Mouse (Mus musculus): ENCODE data around the gene Gm17542. TPM values are rescaled to one million over a fixed set of nuclear protein-coding genes. Genes with fewer than 3 reads are reported as not detected.
"Not testable (repeated sequence)": the region's sequence is repeated elsewhere in the genome, so short reads cannot be mapped to it uniquely, and the experiment has no call there.

Gm17542 gene
- total RNA-seq (2022) = not detected

- not testable (repeated sequence) for DNase-seq (ENCODE audit: low spot score)
Observed at GRCm38 (mm10) chr10:58718110-58718509, at the start of gene Gm17542. TSS of gene Gm17542 (minus strand) at chr10:58718210.

DNA sequence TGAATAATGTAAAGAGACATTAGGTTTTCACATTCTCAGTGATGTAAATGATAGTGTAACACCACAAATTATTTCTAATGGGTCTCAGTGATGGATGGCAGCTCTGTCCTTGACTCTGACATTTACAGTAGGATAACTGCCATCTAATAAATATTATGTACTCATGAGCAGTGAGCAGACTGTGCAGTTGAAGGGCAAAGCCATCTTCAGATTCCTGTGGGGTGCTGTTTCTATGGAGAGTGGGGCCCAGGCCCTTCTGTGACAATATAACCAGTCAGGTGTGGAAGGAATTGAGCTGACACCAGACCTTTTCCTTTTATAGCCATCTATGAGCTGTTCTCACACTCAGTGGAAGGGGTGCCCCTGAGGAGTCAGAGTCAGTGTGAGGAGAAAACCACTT is 21.8 kb upstream of the Gm17542 start:
- no peak for DNase-seq (ENCODE audit: low spot score)

GRCm38 (mm10) chr10:58738152-58738551 is 20.1 kb upstream of the Gm17542 start:
- no peak for DNase-seq (ENCODE audit: low spot score)

DNA sequence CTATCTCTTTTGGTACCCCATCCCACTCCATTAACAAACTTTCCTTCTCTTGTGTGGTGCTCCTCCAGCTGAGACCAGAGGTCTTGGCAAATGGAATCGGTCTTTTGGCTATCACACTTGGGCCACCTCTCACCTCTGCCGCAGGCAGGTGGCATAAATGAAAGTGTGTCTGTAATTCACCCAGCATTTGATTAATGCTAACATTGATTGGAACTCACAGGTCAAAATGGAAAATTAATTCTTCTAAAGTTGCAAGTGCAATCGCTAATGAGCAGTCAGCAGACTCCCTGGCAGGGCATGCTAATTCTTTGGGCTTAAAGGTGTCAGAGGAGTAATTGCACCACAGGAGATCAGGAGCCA is 3.2 kb downstream of the Gm17542 start:
- no peak for DNase-seq (ENCODE audit: low spot score)

DNA sequence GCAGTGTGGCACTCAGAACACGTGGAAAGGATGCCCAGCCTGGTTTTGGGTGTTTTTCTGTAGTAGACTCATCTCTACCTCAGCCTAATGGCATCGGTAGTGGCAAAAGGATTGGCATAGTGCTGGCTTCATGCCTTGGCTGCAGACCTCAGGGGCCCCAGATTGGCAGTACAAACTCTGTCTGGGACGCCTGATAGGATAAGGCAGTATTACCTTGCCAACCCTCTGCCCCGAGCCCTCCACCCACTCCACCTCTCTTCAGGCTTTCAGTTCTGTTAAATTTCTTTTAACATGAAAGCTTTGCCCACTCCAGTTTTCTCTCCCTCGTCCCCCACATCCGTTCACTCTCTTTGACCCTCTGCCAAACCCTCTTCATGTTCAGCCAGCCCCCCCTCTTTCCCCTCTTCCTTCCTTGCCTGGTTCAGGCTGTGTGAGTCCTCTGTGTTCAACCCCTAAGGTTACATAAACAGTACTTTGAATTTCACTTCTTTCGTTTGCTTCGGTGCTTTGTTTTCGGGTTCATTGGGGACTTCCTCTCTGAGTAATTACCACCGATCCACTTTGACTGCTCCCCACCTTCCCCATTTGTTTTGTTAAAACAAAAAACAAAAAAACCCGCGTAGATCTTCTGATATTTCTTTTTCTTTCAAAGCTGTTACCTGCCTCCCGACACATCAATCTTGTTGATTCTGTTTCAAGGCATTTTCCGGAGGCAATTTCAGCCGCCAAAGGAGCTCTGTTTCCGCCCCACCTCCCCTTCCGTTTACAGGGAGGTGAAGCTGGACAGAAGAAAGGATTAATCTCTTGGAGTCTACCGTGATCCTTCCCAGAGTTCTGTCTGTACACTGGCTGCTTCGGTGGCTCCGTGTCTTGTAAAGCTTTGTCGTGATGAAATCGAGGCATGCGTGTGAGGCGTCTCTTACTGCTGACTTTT is 3.9 kb downstream of the Gm17542 start:
- no peak for DNase-seq (ENCODE audit: low spot score)

DNA sequence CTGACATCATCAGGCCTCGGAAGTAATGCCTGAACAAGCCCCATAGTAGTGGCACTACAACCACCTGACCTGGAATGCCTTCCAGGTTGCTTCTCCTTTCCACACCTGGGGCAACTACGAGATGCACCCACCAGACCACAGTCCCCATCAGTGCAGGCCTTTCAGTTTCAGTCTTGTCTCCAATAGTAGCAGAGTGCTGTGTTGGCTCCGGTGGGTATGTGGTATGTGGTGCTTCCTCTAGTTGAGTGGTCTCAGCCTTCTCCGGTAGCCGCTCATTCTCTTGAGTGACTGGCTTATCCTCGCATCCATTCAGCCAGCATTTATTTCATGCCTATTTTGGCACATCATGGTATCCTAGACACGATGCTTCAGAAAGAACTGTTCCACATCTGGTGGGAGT is 4.8 kb downstream of the Gm17542 start:
- DNase-seq (ENCODE audit: low spot score) = no peak

DNA sequence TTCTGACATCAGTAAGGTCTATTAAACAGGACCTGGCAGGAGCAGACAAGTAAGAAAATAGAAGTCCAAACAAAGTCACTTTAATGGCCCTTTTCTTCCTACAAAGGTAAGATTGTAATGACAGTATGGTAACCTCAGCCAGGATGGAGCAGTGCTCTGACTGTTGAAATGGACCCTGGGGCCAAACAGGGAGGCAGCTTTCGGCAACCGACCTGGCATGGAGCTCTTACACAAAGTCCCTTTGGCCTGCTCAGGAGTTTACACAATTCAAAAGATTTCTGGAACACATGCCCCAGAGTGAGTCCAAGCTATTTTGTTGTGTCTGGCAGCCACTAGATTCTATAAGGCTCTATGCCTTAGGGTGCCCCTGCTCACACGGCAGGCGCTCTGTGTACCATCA is 9.0 kb downstream of the Gm17542 start:
- no peak for DNase-seq (ENCODE audit: low spot score)

GRCm38 (mm10) chr10:58700578-58700977 is 17.4 kb downstream of the Gm17542 start:
- no peak for DNase-seq (ENCODE audit: low spot score)

DNA sequence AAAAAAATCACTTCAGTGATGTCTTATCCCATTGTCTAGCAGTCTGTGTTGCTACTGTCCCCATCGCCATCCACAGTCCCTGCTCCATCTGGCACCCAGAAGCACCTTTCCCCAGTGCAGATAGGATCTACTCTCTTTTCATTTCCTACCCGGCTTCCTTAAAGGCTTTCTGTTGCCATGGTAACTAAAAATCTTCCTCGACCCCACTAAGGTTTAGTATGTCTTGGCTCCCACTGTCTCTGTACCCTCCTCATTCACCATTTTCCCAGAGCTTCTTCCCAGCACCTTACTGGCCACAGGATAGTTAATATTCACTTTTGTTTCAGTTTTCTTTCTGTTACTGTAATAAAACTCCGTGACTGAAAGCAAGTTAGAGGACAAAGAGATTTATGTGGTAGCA is 17.9 kb downstream of the Gm17542 start:
- DNase-seq (ENCODE audit: low spot score) = no peak

DNA sequence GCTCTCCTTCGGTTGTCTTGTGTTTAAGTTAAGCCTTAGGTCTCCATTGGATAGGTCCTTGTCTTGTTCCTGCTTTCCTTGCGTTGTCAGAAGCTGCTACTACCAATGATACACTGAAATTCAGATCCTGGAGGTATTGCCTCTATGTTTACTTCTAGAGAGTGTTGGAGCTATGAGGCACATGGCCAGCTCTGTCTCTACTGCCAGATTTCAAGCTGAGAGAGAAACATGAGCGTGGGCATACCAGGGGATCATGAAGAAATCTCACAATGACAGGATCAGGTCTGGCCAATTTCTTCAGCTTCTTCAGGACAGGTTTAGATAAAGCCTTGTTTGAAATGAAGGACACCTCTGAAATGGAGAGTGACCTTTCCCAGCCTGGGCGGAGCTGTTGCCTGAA is 19.1 kb downstream of the Gm17542 start:
- DNase-seq (ENCODE audit: low spot score) = no peak

DNA sequence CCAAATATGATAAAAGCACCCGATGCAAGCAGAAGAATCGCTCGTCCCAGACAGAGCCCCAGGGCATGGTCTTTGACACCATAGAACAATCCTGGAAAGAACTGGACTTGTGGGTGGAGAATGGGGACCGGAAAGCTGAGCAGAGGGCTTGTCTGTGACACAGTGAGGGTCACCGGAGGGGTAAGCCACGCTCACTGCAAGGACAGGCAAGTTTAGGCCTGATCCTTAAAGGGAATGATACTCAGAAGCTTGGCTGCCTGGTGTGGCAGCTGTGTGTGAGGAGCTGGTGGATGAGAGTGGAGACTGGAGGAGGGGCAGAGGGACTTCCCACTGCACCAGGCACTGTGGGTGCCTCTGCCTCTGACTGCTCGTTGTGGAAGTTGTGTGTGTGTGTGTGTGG is 27.0 kb downstream of the Gm17542 start:
- no peak for DNase-seq (ENCODE audit: low spot score)

- DNase-seq (ENCODE audit: low spot score) = no peak
Observed at GRCm38 (mm10) chr10:58679298-58679697, 38.7 kb downstream of the Gm17542 start.

GRCm38 (mm10) chr10:58675533-58675932 is 42.5 kb downstream of the Gm17542 start, which contains the start of gene Edar:
TSS of gene Edar (minus strand) at chr10:58675654.
- DNase-seq (ENCODE audit: low spot score) = peak; percentile 57

DNA sequence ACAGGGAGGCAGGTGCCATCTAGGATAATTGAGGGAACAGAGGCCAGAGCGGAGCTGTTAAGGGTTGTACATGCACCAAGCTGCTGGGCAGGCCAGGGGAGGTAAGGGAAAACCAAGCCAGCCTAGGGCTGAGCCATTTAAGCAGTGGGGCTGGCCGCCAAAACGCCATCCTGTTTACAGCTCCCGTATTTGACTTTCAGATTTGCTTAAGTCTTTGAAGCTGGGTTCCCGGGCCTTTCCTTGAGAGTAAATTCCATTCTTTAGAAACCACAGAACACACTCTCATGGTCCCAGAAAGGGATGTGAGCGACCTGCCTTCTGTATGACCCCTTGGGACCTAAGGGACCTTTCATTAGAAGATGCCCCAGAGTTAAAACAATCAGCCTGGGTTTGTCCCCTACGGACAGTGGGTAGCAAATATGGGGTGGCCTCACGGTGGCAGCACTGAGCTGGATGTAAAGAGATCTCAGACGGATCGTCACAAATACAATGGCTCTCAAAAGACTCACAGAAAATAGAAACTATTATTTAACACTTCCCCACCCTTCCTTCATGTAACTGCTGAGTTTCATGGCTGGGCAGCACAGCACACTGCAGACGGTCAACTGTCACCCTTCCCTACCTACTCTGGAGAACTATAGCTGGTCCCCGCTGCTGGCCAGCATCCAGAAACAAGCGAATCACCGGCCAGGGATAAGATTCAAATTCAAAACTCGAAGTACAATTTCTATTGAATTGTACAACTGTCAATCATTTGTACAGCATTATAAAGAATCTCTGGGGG is 44.5 kb downstream of the Gm17542 start:
- DNase-seq (ENCODE audit: low spot score) = peak; percentile 50

GRCm38 (mm10) chr10:58672557-58673277 is 45.3 kb downstream of the Gm17542 start:
- no peak for DNase-seq (ENCODE audit: low spot score)

DNA sequence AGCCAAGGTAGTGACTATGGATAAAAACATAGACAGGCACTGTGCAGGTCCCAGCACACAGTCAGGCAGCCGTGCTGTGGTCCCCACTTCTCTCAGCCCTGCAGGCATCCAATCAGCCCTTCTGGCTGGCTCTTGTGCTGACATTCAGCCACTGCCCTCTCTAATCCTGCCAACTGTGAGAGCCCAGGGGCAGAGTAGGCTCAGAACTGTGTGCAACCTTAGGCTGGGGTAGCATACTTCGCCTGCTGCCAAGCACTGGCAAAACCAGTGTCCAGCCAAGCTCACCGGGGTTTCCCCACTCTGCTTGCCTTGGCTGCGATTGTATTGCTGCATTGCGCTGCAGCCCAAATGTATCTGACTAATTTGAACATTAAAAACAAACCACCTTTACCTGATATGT is 54.1 kb downstream of the Gm17542 start:
- peak; percentile 47 for DNase-seq (ENCODE audit: low spot score)

Other genes with a start within 250 kb of the Gm17542 start
- under 1 TPM; 0.37 to 0.82 (median 0.53) TPM for gene Ccdc138, start 220.3 kb downstream of the Gm17542 start, total RNA-seq (2022)
- gene Edar, start 42.6 kb downstream of the Gm17542 start, total RNA-seq (2022) = under 1 TPM; 0.08 to 0.69 (median 0.45) TPM
- gene Sh3rf3, start 95.1 kb upstream of the Gm17542 start, total RNA-seq (2022) = 1 to 10 TPM in 2 of 4 experiments, under 1 TPM in 2; 0.95 to 1.6 (median 0.98) TPM